Mouse (Mus musculus) left cerebral cortex, adult 6 months (tissue): ENCODE measurements around the gene Slc7a8. TPM values are rescaled to one million over a fixed set of nuclear protein-coding genes. Genes with fewer than 3 reads are reported as not detected.

Experiments
- long read RNA-seq, 2 experiments: library from polyadenylated mRNA; unstranded; transcript quantifications; one replicate each; pipeline ENCODE4 v2.0.0; 2019 to 2020
- polyA plus RNA-seq: library from polyadenylated mRNA; unstranded; fragments of <200 nt; fragmentation: Nextera tagmentation; gene quantifications from 2 replicates; pipeline ENCODE4 v1.2.3, GENCODE M21; 2021

Slc7a8 gene
- polyA plus RNA-seq: 17.7 and 25.0 TPM in 2 replicates
- long read RNA-seq, experiment 1, full-length matches to known transcripts: 10 of 22 reads
- long read RNA-seq, experiment 1, partial matches to known transcripts: 1 of 22 reads
- long read RNA-seq, experiment 1, other reads (novel, unspliced or antisense): 11 of 22 reads
- long read RNA-seq, experiment 2, partial matches to known transcripts: 1 of 13 reads
- long read RNA-seq, experiment 2, other reads (novel, unspliced or antisense): 12 of 13 reads

DNA sequence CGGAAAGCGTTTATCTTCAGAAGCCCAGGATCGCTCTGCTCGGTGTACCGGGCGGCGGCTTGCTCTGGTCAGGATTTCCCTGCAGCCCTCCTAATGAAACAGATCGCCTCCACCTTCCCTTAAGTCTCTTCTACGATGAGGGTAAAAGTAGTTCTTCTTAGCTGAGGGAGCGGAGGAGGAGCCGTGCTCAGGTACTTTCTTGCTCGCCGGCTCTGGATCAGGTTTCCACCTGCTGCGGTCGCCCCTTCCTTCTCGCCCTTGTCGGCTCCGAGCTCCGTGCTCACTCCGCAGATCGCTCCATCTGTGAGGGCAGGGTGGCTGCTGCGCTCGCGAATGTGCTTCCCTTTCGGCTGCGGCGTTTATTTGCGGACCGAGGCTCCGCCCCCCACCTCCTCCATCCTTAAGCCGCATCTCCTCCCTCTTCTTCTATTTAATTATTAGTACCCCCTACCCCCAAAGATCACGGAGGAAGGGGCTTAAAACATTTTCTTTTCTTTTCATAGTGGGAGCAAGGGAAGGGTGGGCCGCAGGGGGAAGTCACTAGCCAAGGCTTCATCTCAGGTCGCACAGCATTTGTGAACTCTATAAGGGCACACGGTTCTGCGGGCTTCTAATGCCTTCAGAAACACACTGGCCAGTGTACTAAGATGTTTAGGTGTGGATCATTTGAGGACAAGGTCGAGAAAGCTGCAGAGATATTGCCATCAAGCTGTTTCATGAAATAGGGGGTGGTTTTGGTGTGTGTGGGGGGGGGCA is at the start of gene Slc7a8:
Gene Slc7a8, minus strand, starts transcription at position 337 of the 756 bp plus-strand sequence.

DNA sequence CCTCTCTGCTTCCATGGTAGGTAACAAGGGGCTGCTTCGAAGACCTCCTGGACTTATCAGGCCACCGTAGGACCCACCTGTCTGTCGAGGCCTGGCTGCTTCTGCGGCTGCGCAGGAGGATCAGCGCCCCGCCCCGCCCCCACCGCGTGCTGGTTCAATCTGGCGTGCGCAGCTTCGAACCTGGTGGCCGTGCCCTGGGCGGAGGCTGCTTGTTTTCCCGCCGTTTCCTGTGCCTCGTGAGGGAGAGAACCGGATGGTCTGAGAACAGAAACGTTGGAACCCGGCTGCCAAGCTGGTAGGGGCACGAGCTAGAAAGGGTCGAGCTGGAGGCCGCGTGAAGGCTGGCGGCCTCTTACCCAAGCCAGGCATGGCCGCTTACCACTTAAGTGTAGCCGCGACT is 32.2 kb upstream of the Slc7a8 start, which contains the start of gene Rnf212b:
Gene Rnf212b, plus strand, starts transcription at position 151 of the 400 bp plus-strand sequence.

GRCm38 (mm10) chr14:54712074-54712473 is 69.7 kb downstream of the Slc7a8 start, which contains the start of gene Cebpe:
Gene Cebpe, minus strand, starts transcription at chr14:54712174.

DNA sequence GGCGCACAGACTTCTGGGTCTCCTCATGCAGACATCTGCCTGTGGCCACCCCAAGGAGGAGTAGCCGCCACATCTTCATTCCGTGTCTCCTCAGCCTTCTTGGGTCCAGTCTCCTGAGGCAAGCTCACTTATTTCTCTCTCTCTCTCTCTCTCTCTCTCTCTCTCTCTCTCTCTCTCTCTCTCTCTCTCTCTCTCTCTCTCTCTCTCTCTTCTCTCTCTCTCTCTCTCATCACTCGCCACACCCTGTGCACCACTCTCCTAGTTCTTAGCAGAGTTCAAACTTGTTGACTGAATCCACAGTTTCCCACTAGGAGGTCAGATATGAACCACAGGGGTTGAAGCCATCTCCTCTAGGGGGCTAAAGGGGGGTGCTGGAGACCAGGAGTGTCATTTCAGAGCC is 83.0 kb downstream of the Slc7a8 start, which contains the start of gene Gm29776:
Gene Gm29776, minus strand, starts transcription at position 101 of the 400 bp plus-strand sequence.

GRCm38 (mm10) chr14:54686522-54687143 is 95.1 kb downstream of the Slc7a8 start, which contains the start of gene Acin1:
Gene Acin1, minus strand, starts transcription at chr14:54686931.

GRCm38 (mm10) chr14:54686063-54686521 is 95.7 kb downstream of the Slc7a8 start, which contains the start of gene 1700123O20Rik:
Gene 1700123O20Rik, plus strand, starts transcription at chr14:54686216.

Other genes with a start within 250 kb of the Slc7a8 start
- gene Haus4, start 227.3 kb downstream of the Slc7a8 start, polyA plus RNA-seq: 3.4 and 4.0 TPM in 2 replicates
- gene Ajuba, start 204.4 kb downstream of the Slc7a8 start, polyA plus RNA-seq: 0.34 and 0.49 TPM in 2 replicates
- 1.6 and 3.0 TPM in 2 replicates for gene 4931414P19Rik, start 176.0 kb downstream of the Slc7a8 start, polyA plus RNA-seq
- 598 and 663 TPM in 2 replicates for gene Psmb5, start 163.9 kb downstream of the Slc7a8 start, polyA plus RNA-seq
- 0.05 and 0.11 TPM in 2 replicates for gene Psmb11, start 160.5 kb downstream of the Slc7a8 start, polyA plus RNA-seq
- not detected in 2 replicates for gene Gm17606, start 141.0 kb downstream of the Slc7a8 start, polyA plus RNA-seq
- 0.64 and 0.83 TPM in 2 replicates for gene Cdh24, start 140.6 kb downstream of the Slc7a8 start, polyA plus RNA-seq
- gene 1700123O20Rik, start 95.7 kb downstream of the Slc7a8 start, polyA plus RNA-seq: 44.0 and 47.2 TPM in 2 replicates
- gene Acin1, start 95.0 kb downstream of the Slc7a8 start, polyA plus RNA-seq: 28.3 and 32.9 TPM in 2 replicates
- gene Gm29776, start 83.1 kb downstream of the Slc7a8 start, polyA plus RNA-seq: not detected in 2 replicates
- not detected in 2 replicates for gene Cebpe, start 69.8 kb downstream of the Slc7a8 start, polyA plus RNA-seq
- gene Rnf212b, start 32.2 kb upstream of the Slc7a8 start, polyA plus RNA-seq: 0.10 TPM in 1 of 2 replicates, not detected in the other
- gene Homez, start 89.0 kb upstream of the Slc7a8 start, polyA plus RNA-seq: 5.8 and 7.3 TPM in 2 replicates
- 3.4 and 6.9 TPM in 2 replicates for gene Ppp1r3e, start 95.6 kb upstream of the Slc7a8 start, polyA plus RNA-seq
- 7.9 and 8.1 TPM in 2 replicates for gene Bcl2l2, start 101.4 kb upstream of the Slc7a8 start, polyA plus RNA-seq
- not detected in 2 replicates for gene Gm20521, start 101.5 kb upstream of the Slc7a8 start, polyA plus RNA-seq
- 17.4 and 22.3 TPM in 2 replicates for gene Pabpn1, start 110.6 kb upstream of the Slc7a8 start, polyA plus RNA-seq
- 131 and 194 TPM in 2 replicates for gene Slc22a17, start 131.2 kb upstream of the Slc7a8 start, polyA plus RNA-seq
- 0.77 and 5.0 TPM in 2 replicates for gene Efs, start 144.2 kb upstream of the Slc7a8 start, polyA plus RNA-seq
- gene Il25, start 150.7 kb upstream of the Slc7a8 start, polyA plus RNA-seq: 0.10 and 0.20 TPM in 2 replicates
- 87.7 and 132 TPM in 2 replicates for gene Cmtm5, start 154.3 kb upstream of the Slc7a8 start, polyA plus RNA-seq
- 2.0 and 8.2 TPM in 2 replicates for gene Myh6, start 185.0 kb upstream of the Slc7a8 start, polyA plus RNA-seq
- not detected in 2 replicates for gene Gm17428, start 195.0 kb upstream of the Slc7a8 start, polyA plus RNA-seq
- 25.4 and 42.9 TPM in 2 replicates for gene Myh7, start 212.7 kb upstream of the Slc7a8 start, polyA plus RNA-seq
- gene Ngdn, start 233.5 kb upstream of the Slc7a8 start, polyA plus RNA-seq: 55.7 and 61.3 TPM in 2 replicates